Mouse (Mus musculus) neural tube, embryonic 10.5 days (tissue): ENCODE data around the gene Reln.

Experiments
- DNase-seq: peaks from one replicate; pipeline ENCODE4 v3.0.0-alpha.2; 2017; ENCODE audit warnings: low spot score; ENCODE audit errors: extremely low spot score

Gene Reln

GRCm38 (mm10) chr5:22007304-22008059 is 337.0 kb downstream of the Reln start:
- DNase-seq = no peak

GRCm38 (mm10) chr5:22003858-22004257 is 340.6 kb downstream of the Reln start:
- no peak for DNase-seq

GRCm38 (mm10) chr5:21987711-21988110 is 356.8 kb downstream of the Reln start:
- no peak for DNase-seq

GRCm38 (mm10) chr5:21986311-21986710 is 358.2 kb downstream of the Reln start:
- peak; percentile 41 for DNase-seq

GRCm38 (mm10) chr5:21983021-21983667 is 361.4 kb downstream of the Reln start:
- DNase-seq = no peak

GRCm38 (mm10) chr5:21981216-21981615 is 363.3 kb downstream of the Reln start:
- DNase-seq = no peak

GRCm38 (mm10) chr5:21980544-21980943 is 364.0 kb downstream of the Reln start:
- DNase-seq = no peak

- no peak for DNase-seq
These were observed 371.1 kb downstream of the Reln start for GRCm38 (mm10) chr5:21973266-21974010.

- DNase-seq = no peak
These were observed 382.7 kb downstream of the Reln start for GRCm38 (mm10) chr5:21961796-21962195.

GRCm38 (mm10) chr5:21960151-21960550 is 384.4 kb downstream of the Reln start:
- no peak for DNase-seq

- no peak for DNase-seq
These were observed 386.9 kb downstream of the Reln start for GRCm38 (mm10) chr5:21957586-21957985.

GRCm38 (mm10) chr5:21957061-21957460 is 387.4 kb downstream of the Reln start:
- no peak for DNase-seq

GRCm38 (mm10) chr5:21949507-21949897 is 395.0 kb downstream of the Reln start:
- no peak for DNase-seq

- no peak for DNase-seq
These were observed 395.6 kb downstream of the Reln start for GRCm38 (mm10) chr5:21948736-21949506.

- no peak for DNase-seq
These were observed 396.7 kb downstream of the Reln start for GRCm38 (mm10) chr5:21947610-21948381.

- no peak for DNase-seq
These were observed 399.9 kb downstream of the Reln start for GRCm38 (mm10) chr5:21944579-21944978.

GRCm38 (mm10) chr5:21939405-21939804 is 405.1 kb downstream of the Reln start:
- no peak for DNase-seq

- DNase-seq = no peak
These were observed 406.4 kb downstream of the Reln start for GRCm38 (mm10) chr5:21938138-21938537.

- no peak for DNase-seq
These were observed 407.9 kb downstream of the Reln start for GRCm38 (mm10) chr5:21936627-21937026.

- DNase-seq = no peak
These were observed 408.4 kb downstream of the Reln start for GRCm38 (mm10) chr5:21936096-21936495.
